Mouse (Mus musculus) right cerebral cortex, postnatal 4 days (tissue): ENCODE results near the gene Zbtb11.

Experiments
- DNase-seq: peaks from one replicate; pipeline ENCODE4 v3.0.0-alpha.2; 2022

The Zbtb11 gene

GRCm38 (mm10) chr16:56055911-56056310 lies 82.2 kb downstream of the Zbtb11 start:
- no peak for DNase-seq

GRCm38 (mm10) chr16:56056944-56057590 lies 83.4 kb downstream of the Zbtb11 start:
- DNase-seq = no peak

- DNase-seq = no peak
Measured at GRCm38 (mm10) chr16:56058151-56058550, 84.5 kb downstream of the Zbtb11 start.
